Mouse (Mus musculus): Measurements from ENCODE around the gene Ficd.

Ficd gene

GRCm38 (mm10) chr5:113735345-113736112 lies at the start of gene Ficd:
Gene Ficd (plus strand): TSS chr5:113735803.
- peak; percentile 94 to 97 for DNase-seq

GRCm38 (mm10) chr5:113687514-113687913 lies 48.1 kb upstream of the Ficd start:
- DNase-seq = no peak

GRCm38 (mm10) chr5:113690069-113690548 lies 45.5 kb upstream of the Ficd start:
- no peak for DNase-seq

GRCm38 (mm10) chr5:113690866-113691265 lies 44.7 kb upstream of the Ficd start:
- no peak for DNase-seq

DNA sequence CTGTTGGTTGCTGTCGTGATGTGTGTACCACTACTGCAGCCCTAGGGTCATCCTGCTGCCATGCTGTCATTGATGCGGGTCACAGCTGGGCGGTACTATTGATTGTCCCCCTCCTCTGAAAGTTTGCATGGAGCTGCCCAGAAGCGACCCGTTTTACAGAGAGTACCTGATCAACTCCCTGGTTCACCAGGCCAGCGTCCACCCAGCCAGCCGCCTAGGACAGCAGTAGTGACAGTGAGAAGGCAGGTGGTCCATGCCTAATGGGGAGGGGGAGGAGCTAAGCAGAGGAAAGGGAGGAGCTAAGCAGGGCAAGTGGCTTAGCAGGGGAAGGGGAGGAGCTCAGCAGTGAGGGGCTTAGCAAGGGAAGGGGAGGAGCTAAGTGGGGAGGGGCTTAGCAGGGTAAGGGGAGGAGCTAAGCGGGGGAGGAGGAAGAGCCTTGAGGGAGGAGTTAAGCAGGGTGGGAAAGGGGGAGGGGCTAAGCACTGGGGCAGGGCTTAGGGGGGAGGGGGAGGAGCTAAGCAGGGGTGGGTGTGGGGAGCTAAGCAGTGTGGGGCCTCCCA lies 42.3 kb upstream of the Ficd start:
- DNase-seq = no peak

GRCm38 (mm10) chr5:113694000-113694399 lies 41.6 kb upstream of the Ficd start:
- DNase-seq = no peak

DNA sequence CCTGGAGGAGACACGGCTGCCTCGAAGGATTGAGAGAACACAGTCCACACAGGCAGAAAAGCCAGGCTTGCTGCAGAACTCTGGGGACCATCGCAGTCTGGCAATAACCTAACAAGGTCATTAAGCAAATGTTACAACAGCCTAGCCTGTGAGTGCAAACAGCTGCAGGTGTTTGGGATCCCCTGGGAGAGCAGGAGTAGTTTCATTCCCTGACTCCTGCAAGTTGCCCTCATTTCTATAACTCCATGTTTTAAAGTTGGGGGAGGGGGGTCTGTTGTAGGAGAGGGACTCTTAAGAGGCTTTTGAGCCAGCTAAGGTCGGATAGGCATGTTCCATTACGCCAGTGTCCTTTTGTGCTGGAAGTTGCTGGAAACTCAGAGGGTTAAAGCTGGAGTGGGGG lies 41.2 kb upstream of the Ficd start:
- no peak for DNase-seq

- no peak for DNase-seq
Observed at GRCm38 (mm10) chr5:113700388-113701023, 35.1 kb upstream of the Ficd start.

DNA sequence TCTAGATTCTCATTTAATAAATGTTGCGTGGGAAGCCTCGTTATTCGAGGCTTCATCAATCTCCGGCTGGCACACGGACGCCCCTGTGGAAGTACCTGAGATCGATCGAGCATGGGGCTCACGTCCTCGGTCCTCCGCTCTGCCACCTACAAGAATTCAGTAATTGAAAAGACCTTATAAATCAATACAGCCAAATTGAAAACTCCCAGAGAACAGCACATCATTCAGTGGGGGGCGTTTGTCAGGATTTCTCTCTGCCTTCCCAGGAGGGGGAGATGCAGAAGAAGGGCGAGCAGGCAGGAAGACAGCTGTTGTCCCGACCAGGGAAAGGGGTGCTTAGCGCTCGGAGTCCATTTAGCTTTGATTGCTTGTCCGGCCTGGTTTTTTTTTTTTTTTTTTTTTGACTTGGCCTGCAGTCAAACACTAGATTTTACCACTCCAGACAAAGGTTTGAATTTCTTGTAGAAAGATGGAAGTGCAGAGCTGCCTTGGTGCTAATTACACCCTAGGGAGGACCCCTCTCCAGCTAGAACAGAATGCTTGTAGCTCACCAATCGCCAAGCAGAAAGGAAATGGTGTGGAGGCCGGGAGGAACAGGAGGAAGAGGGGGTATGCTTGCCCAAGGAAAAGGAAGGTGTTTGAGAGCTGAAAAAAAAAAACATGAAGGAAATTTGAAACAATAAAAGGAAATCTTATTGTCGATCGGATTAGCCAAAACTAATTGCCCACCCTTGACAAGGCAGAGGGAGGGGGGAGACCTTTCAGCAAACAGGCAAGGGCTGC lies 31.6 kb upstream of the Ficd start:
- DNase-seq = no peak

GRCm38 (mm10) chr5:113712861-113713260 lies 22.7 kb upstream of the Ficd start:
- DNase-seq = no peak

DNA sequence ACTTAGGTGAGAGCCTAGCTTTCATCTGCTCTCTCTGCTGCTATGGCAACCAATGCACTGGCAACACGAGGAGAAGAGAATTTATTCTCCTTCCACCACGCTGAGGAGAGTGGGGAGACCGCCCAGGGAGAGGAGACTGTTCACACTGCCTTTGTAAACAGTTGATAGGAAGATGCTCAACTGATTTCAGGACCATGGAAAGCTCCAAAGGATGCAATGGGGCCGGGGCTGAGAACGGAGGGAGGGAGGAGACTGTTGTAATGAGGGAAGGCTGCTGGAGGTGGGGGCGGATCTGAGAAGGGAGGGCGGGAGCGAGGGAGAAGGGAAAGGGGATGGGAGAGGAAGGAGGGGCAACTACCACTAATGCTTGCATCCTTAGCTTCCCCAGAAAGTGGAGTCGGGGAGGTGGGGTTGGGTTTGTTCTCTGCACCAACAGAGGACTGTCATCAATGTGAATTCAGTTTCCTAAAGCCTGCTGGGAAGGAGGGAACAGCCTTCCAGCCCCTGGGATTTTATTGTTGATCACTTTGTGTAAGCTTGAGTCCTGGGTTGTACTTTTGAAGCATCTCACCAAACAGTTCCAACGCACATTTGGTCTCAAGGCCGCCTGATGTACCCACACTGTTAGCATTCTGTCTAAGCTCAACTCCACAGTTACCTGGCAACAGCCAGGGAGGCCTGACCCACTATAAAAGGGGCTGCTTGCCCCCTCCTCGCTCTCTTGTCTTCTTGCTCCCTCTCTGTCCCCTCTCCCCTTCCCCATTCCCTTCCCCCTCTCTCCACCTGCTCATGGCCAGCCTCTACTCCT lies 18.8 kb upstream of the Ficd start:
- DNase-seq = peak in 1 of 2 experiments; percentile 47

GRCm38 (mm10) chr5:113719221-113719661 lies 16.4 kb upstream of the Ficd start:
- no peak for DNase-seq

DNA sequence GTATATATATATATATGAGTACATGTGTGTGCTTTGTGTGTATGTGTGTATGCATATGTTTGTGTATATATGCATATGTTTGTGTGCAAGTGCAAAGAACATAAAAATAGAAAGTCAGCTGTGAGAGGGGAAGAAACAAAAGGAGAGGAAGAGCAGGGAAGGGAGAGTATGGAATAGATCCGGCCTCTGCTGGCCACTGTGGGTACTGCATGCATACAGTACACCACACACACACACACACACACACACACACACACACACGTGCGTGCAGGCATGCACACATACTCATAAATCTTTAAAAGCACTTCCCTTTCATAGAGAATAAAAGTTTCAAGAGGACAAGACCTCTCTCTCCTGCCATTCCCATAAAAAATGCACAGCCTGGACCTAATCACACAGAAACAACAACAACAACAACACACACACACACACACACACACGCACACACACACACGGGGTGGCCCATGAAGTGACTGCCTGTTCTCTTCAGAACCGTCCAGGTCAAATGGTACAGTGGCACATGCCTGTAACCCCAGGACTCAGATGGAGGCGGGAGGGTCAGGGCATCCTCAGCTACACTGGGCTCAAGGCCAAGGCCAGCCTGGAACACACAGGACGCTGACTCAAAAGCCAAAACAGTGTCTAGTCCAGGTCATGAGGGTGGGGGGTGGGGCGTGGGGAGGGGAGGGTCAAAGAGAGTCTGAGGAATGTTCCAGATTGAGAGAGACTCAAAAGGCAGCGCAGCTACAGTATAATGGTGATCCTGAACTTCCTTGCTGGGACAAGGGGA lies 13.2 kb upstream of the Ficd start:
- DNase-seq = no peak

GRCm38 (mm10) chr5:113723567-113724237 lies 11.9 kb upstream of the Ficd start:
- DNase-seq = no peak

DNA sequence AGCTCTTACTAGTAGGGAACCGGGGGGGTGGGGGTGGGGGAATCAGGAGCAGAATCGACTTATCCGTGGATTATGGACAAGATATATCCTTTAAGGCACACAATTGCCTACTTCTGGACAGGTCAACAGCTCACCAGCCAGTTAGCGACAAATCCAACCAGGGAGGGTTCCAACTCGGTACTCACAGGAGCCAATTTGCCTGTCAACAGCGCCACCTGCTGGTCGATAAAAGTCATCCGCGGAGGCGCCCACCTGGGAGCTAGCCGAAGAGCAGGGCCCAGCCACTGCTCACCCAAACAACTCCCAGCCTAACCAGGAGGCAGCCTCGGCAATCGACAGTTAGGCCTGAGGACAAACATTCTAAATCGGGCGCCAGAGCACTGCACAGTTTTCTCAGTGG lies 11.2 kb upstream of the Ficd start, which contains the start of gene 1700069L16Rik:
Gene 1700069L16Rik (minus strand): TSS at position 327 of the 400 bp plus-strand sequence.
- DNase-seq = peak; percentile 70 to 83

DNA sequence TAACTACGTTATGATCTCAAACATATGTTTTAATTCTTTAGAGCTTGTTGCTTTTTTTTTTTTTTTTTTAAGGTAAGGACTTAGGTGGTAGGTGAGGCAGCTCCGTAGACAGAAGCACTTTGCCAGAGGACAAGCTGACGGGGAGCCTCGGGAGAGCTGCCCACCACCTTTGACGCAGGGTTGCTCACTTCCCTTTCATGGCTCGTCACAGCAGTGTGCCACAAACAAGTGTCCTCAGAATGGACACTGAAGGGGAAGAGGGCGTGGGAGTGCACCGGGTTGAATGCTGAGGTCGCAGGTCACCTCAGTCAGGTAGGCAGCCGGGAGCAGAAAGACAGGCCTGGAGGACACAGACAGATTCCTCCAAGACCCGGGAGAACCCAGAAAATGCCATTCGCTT lies 10.2 kb upstream of the Ficd start:
- DNase-seq = no peak

GRCm38 (mm10) chr5:113726618-113727017 lies 9.0 kb upstream of the Ficd start:
- no peak for DNase-seq

DNA sequence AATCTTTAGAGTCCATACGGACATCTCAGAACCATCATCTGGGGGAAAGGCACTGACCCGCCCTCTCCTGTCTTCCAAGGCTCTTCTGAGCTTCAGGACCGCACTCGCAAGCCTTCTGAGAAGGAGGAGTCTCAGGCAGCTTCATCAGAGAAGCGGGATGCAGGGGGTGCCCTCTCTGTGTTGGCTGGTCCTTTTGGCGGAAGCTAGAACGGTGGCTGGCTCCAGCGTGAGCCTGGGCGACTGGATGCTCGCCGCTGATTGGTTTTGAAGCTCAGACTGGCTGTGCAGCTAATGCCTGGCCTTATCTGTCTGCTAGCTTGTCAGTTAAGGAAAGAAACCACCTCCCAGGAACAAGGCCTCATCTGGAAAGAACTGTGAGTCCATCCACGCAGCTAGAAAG lies 8.4 kb upstream of the Ficd start:
- no peak for DNase-seq

- no peak for DNase-seq
Observed at GRCm38 (mm10) chr5:113728011-113728410, 7.6 kb upstream of the Ficd start.

GRCm38 (mm10) chr5:113728691-113729090 lies 6.9 kb upstream of the Ficd start:
- no peak for DNase-seq

DNA sequence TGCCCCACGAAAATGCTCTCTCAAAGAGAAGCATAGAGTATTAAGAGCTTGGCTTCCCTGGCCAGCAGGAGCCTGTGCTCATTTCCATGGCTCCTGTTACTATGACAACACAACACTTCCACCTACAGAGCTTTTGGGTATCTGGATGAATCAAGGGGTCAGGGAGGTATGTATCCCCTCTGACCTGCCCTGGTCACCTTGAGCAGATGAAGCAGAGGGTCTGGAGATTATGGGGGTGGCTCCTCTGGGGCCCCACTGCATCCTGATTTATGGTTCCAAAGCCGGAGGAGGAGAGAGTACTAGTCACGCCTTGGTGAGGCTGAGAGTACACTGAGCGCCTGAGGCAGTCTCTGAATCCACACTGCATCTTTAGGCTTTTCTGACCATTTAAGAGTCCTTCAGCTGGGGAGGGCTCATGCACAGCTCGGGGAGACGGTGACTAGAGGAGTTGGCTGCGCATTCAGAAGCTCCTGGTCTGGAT lies 4.9 kb upstream of the Ficd start:
- no peak for DNase-seq

Data from lung, postnatal 4 days (tissue).